Mouse (Mus musculus) kidney, postnatal 10 days (tissue): Measurements from ENCODE around the gene Hoxa7.

Experiments used
- DNase-seq: peaks from one replicate; pipeline ENCODE4 v3.0.0; 2021; ENCODE audit warnings: mixed read lengths

The Hoxa7 gene

DNA sequence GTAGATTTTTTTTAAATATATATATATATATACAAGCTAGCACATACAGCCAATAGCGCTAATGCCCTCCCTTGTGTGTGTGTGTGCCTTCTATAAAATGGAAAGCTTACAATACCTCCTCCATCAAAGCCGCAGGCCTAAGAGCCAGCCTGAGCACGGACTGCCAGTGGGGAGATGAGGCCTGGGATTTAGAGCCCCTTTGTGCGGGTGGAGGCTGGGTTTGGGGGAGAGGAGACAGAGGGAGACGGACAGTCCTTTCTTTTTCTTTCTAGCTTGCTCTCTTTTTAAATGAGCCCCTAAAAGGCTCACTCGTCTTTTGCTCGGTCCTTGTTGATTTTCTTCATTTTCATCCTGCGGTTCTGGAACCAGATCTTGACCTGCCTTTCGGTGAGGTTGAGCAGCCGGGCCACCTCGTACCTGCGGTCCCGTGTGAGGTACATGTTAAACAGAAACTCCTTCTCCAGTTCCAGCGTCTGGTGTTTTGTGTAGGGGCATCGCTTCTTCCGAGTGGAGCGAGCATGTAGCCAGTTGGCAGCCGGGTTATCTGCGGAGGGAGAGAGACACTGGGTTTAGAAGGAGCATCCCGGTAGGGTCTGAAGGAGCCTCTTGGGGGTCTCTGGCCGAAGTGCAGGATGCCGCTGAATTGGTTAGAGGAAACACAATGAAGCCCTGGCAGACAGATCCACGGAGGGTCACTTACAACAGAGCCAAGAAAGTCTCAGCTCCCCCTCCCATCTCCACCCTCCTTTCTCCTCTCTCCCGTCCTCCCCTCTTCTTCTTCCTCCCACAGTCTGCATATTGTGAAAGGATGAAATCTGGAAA lies 2.5 kb upstream of the Hoxa7 start:
- DNase-seq: peak; percentile 52

DNA sequence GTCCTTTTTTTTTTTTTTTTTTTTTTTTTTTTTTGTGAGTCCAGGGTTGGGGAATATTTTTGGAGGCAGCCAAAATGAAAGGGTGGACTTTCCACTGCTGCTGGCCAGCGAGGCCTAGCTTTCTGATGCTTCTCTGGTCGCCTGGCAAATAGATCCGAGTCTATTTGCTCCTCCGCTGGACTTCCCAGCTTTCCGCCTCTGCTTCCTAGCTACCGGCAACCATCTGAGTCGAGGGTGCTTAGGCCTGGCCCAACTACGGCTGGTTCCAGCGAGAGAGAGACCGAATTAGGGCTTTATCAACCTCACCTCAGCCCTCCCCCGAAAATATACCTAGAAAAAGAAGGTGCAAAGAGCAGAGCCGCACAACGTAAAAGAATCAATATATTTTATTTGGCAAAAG lies 1.1 kb upstream of the Hoxa7 start:
- peak; percentile 61 for DNase-seq

DNA sequence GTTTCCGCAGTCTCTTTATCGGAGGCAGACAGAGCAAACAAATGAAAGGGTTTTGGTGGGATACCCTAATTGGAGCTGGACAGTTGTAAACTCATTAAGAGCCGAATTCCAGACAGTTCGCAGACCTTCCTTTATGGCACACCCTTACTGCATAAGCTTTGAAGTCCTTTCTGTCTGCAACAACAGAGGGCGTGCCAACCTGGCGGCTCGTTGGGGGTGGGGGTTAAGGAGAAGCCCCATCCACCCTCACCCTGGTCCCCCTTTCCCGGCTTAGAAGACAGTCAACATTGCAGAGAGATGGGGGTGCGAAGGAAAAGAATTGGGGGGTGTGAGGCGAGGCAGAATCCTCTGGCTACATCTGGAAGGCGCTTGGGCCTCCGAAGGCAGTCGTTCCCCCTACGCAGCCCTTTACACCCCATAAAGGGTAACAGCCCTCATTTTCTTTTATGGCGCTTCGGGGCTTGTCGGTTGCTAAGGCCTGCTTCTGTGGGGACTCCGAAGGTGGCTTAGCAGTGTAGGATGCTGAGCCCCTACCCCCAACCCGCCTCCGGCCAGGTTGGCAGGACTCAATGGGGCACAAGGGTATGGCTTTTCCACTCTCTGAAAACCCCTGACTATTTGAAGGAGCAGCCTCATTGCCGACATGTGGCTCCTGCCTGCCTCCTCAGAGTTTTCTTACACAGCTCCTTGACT lies 485 bp upstream of the Hoxa7 start:
- peak; percentile 79 for DNase-seq

DNA sequence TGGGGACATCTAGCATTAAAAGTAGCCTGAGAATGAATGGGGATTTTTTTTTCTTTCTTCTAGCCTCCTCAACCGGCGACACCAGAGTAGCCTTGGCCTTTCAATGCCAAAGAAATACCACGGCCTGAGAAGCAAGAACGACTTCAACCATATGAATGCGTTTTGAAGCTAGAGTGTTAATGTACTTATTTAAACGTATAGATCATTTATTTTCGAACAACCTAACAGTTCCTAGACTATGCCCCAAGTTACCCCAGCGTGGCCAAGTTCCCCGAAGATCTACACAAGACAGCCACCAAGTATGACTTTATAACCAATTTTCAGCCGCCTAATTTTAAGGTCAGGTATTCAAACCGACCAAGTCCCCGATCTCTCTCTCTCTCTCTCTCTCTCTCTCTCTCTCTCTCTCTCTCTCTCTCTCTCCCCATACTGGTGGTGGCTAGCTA lies 766 bp downstream of the Hoxa7 start:
- no peak for DNase-seq

DNA sequence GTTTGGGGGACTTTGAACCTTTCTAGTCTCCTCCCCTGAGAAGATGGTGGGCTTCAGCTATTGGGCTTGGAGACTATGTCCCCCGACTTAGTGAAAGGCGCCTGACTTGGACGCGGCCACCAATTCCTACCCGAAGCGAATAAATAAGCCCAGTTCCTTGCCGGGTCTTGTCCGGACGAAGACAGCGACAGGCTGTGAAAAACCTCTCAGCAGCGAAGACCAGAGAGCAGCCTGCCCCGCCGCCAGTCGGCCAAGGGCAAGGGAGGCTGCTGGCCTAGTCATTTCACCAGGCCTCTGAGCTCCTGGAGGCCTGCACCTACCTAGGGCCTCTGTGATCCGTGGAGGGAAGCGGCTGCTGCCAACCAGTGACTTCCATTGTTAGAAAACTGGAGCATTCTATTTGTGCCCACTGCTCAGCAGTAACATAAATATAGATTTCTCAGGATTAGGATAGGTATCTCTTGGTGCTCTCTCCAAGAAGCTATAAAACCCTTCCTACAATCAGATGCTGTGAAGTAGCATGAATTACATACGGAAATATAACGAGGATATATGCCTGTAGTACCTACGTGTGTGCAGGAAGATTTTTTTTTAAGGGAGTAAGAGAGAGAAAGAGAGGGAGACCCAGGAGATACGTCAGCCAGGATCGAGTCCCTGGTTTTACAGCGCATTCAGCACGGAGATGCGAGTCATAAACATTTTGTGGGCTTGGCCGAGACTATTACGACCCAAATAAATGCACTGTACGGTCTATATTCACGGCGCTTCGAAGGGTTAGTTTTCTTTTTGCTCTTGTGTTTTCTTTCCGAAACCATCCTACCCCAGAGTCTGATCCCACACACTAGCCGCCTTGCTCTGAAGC lies 1.4 kb downstream of the Hoxa7 start:
- DNase-seq: peak; percentile 76

DNA sequence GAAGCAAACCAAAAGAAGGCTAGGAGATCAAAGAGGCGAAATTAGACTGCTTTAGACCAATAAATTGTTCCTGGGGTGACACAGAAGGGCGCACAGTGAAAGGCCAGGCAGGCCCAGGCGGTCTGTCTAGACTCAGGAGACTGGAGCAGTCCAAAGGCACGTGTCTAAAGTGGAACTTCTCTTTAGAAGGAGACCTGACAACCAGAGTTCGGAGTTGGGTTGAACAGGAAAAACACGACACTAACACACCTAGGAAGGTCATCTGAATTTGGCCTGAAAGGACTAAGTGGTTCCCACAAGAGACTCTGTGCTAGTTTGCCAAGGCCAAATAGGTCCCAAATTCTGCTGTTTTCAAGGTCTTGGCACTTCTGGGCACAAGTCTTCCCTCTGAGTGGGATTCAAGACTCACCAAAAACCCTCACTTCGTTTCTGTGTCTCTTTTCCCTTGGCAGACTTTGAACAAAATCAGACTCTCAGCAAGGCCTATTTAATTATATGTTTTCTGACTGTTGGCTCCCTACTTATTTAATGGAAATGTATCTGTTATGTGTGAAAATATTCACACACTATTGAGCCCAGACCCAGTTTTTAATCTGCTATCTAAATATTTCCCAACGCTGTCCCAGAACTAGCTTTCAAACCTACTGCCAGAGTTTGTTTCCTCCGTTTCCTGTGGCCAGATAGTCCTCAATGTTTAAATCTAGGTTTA lies 2.3 kb downstream of the Hoxa7 start:
- peak; percentile 40 for DNase-seq

DNA sequence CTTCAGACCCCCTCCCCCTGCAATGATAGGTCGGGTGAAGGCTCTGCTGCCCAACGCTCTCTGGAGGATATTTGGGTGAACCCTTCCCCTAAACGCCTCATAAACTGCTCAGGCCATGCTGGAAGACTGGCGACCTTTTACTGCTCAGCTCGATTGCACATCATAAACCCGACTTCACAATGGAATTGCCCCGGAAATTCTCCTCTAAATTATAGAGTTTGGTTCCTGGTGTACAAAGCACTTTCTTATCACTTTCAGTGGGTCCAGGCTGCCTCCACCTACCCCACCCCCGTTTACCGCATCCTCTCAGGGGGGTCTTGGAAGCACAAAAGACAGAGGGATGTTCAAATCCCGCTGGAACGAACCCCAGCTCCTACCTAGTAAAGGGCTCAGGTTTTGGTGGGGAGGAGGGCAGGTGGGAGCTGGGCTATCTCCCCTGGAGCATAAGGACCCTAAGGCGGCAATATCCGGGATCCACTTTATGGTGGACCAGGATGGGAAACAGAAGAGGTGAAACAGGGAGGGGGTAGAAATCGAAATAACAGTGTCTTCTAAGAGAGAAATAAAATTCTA lies 2.9 kb downstream of the Hoxa7 start:
- DNase-seq: peak; percentile 34

DNA sequence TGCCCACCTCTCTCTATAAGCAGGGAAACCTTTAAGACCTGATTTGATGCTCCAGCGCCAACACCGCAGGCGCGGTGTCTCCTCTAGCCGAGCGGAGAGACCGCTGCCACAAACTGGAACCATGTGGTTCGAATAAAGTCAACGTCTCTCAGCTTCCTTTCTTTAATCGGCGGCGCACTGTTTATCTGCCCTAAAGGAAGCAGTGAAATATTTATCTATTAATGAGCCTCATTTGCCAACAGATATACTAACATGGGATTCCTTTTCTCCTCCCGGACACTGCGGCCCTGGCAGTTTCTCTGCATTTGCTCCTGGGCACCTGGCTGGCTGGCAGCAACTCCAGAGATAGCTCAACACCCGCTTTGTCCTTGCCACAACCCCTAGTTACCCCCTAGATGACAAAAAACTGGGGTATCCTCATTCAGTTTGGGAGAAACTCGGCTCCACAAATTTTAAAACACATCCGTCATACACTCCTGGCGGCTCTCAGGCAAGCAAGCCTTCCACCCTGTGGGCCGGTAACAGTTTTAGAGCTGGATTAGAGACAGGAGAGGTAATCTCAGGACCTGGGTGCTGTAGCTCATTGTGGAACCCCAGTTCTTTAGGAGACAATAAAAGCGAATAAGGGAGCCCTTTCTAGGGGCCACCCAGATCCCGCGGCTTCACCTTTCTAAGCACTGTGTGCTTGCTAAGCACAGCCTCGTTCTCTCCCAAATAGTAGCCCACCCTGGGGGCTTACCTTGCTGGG lies 3.6 kb downstream of the Hoxa7 start:
- peak; percentile 60 for DNase-seq

DNA sequence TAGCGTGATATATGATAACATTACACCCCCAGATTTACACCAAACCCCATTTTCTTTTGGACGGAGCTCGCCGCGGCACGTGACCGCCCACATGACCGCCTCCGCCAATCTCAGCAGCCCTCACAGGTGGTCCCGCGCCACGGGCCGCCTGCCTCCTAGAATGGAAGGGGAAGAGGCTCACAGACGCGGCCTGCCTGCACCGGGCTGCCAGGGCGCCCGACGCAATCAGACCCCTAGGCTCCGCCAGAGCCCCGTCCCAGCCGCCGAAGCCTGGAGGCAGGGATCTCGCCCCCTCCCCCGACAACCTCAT lies 4.2 kb downstream of the Hoxa7 start:
- peak; percentile 97 for DNase-seq

DNA sequence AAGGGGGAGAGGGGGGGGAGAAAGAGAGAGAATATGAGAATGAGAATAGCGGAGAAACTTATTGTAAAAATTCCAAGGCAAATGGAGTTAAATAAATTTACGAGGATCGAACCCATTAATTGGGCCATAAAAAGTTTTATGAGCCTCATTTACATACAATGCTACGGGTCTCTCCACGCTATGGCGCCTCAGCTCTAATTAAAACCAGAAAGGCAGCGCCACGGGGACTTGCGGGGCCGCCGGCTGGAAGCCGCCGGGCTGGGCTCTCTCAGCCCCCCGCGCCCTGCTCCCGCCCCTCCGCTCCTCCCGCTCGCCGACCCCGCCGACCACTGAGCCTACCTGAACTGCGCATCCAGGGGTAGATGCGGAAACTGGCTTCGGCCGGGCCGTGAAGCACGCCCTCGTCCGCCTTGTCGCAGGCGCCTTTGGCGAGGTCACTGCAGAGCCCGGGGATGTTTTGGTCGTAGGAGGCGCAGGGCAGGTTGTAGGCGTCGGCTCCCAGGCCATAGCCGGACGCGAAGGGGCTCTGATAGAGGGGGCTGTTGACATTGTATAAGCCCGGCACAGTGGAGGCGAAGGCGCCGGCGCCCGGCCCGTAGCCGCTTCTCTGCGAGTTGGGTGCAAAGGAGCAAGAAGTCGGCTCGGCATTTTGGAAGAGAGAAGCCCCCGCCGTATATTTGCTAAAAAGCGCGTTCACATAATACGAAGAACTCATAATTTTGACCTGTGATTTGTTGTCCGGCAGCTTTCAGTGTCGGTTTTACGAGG lies 4.8 kb downstream of the Hoxa7 start:
- peak; percentile 73 for DNase-seq

DNA sequence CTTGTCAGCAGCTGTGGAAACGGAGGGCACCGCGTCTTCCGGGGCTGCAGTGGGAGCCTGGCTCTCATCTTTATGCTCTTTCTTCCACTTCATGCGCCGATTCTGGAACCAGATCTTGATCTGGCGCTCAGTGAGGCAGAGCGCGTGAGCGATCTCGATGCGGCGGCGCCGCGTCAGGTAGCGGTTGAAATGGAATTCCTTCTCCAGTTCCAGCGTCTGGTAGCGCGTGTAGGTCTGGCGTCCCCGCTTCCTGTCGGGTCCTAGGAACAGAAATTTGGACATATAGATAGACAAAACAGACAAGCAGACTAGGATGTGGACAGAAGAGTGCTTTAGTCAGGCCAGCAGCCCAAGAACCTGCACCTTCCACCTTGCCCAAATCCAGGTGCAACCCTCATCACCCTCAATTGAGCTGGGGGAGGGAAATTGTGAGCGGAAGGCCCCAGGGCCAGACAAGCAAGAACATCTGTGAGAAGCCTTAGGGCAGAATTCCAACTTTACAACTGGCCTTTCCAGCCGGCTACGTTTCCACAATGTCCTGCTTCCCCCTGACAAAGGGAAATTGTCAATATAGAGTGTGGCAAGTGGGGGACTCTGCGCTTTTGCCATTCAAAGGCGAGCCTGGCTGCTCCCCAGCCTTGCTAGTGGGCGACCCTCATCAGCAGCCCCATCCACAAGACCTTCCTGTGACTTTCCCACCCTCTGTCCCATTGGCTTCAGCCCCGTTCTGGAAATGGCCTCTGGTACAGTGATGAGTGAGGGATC lies 5.7 kb downstream of the Hoxa7 start:
- DNase-seq: peak; percentile 66

DNA sequence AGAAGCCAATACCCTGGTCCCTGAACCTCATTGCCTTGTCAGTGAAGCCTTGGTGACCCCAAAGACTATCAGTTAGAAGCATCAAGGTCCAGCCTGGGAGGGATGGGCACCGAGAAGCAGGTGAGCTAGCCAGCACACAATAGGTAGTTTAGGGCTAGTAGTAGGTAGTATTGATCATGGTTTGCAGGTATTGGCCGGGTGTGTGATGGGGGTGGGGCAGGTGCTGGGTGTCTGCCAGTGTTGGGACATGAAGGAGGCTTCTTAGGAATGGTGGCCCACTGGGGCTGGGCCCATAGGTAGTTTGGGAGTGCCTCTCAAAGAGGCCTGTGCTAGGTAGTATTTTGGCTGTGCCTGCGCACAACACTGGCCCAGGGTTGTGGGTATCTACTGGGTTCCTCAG lies 6.6 kb downstream of the Hoxa7 start:
- peak; percentile 39 for DNase-seq

DNA sequence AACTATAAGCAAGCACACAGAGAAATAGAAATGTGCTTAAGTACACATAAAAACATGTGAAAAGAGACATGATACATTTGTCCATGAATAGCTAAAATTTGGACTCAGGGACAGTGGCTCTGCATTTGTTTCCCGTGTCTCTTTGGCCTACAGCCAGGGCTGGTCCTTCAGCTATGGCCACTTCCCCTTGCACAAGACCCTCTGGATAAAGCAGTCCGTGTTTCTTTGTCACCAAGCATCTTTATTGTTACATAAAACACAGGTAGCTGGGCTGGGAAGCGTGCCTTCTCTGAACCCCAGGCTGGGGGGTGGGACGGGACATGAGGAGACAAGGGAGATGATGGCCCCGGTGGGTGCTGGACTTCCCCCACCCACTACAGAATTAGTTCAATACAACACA lies 7.4 kb downstream of the Hoxa7 start:
- peak; percentile 60 for DNase-seq

DNA sequence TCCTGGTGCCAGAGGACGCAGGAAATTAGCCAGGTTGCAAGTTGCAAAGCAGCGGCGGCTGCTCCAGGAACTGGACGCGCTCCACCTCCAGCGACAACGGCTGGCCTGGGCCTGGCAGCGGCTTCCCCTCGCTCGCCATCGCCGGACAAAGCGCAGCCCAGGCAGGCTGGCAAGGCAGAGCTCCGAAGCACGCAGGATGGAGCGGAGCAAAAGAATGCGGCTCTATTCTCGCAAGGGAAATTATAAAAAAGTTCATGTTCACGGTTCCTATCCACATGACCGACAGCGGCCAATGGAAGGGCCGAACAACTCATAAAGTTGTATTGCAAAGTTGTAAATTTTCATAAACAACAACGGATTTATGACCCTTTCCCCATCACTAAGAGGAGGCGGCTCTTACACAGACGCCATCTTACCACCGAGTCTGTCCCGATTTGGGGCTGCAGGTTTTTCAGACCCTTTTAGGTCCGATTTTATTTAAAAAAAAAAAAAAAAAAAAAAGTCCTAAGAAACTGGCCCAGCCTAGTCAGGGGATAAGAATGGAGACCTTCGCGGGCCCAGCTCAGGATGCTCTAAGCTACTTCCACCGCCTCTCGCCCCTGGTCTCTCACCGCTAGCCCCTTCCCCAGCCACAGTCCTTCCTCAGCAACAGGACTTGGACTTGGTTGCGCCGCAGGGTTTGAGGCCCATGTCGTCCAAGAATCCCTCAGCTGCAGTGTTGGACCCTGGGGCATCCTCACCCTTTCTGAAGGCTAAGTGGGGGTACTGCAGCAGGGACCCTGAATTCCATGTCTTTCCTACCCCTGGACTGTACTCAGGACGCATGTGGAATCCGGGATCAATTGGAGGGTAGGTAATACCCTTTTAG lies 8.3 kb downstream of the Hoxa7 start, which contains the start of the genes Hoxa3 and Gm28308:
Gene Hoxa3 (minus strand): TSS at position 218 of the 868 bp plus-strand sequence.
Gene Gm28308 (minus strand): TSS at position 221 of the 868 bp plus-strand sequence.
- peak; percentile 89 for DNase-seq

DNA sequence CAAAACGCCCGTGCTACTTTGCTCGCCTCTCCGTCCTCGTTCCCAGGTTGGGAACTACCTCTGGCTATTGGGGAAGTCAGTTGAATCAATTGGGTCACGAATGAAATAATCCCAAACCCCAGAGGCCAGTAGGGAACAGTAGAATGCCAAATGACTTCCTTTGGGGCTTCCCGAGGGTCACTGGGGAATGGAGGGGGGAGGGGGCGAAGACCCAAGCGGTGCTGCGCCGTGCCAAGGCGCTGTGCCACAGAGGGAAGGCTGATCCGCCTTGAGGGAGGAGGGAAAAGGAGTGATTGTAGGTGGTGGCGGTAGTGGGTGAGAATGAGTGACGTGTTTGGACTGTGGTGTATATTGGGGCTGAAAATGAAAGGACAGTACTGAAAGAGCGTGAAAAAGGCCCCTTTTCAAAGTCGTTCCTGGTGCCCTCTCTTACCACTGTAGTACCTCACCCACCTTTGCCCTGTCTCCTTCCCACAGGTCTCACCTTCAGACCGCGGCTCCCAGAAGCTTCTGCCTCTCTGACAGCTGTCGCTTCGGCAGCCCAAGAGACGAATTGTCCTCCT lies 9.0 kb downstream of the Hoxa7 start:
- peak; percentile 79 for DNase-seq

DNA sequence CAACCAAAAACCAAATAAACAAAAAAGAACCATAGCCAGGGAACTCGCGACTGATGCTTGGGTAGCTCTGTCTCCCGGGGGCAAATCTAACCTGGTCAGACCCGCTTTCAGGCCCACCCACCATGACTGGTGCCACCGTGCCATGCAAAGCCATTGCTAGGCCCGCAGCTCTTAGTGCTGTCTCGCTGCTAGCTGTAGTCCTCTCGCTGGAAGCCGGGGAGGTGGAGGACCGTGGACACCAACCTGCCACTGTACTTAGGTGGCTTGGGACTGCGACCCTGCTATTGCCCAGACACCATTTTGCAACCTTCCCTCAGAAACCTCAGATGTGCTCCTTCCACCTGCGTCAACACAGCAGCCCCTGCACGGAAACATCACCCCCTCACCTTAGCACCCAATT lies 9.7 kb downstream of the Hoxa7 start:
- peak; percentile 59 for DNase-seq

DNA sequence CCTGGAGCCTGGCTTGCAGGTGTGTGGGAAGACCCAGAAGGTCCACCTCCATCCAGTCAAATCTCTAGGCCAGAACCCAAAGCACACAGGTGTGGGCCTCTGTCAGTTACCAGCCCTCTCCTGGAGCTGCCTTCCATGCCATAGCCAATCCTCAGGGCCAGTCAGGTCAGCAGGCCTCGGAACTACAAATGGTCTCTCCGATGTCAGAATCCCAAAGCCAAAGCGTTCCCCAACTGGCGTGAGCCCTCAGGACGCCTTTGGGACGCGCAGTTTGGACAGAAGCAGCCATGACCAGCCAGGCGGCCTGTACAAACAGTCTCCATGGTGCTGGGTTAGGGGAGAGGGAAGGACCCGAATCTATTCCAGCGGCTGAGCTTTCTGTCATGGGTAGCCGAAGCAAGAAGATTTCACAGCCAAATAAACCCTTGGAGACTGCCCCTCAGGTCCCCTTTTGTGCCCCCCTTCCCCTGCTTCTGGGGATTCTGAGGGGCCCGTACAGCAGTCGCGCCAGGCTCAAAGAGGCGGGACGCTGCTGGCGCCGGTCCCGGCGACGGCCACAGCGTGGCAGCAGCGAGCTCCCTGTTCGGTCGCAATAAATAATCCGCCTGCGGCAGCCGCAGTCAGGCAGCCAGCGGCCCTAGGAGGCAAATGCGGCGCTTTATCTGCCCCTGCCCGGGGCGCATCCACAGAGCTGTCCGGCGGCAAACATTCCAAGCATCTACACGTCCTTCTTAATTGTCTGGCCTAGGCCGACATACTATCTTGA lies 10.3 kb downstream of the Hoxa7 start:
- DNase-seq: peak; percentile 94

DNA sequence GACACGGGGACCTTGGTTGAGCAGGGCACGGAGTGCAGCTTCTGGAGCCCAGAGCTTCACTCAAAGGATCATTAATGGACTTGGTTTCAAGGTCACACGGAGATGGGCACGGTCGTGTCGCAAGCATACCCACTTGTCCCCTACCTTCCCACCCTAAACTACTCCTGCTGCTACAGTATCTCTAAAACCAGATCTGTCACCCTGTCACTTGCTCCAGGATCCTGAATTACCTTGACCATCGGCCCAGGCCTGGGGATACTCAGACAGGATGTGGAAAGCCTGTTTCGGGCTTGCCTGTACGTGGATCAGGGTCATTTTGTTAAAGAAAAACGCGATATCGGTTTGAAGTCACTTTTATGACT lies 12.0 kb downstream of the Hoxa7 start:
- no peak for DNase-seq
